Mouse (Mus musculus) inflammation-experienced regulatory T-cells, adult 6 months (primary cell): Measurements from ENCODE around the gene Grm1. TPM values are rescaled to one million over a fixed set of nuclear protein-coding genes. Genes with fewer than 3 reads are reported as not detected.

Experiments used
- ATAC-seq: one replicate; pipeline ENCODE4 v1.8.0; 2017
- polyA plus RNA-seq, 3 experiments: library from polyadenylated mRNA; unstranded; fragments of 100-300 nt; shearing (Covaris generic); gene quantifications; one replicate each; pipeline ENCODE4 v1.2.1; 2017

The Grm1 gene
- polyA plus RNA-seq, 3 experiments from 2014 or later, result not detected

- ATAC-seq, result no peak
Observed at GRCm38 (mm10) chr10:10710837-10711236, 371.3 kb downstream of the Grm1 start.

GRCm38 (mm10) chr10:10710359-10710758, 371.8 kb downstream of the Grm1 start:
- ATAC-seq, result no peak

- ATAC-seq, result no peak
Observed at GRCm38 (mm10) chr10:10708031-10708430, 374.1 kb downstream of the Grm1 start.

GRCm38 (mm10) chr10:10701326-10701725, 380.8 kb downstream of the Grm1 start:
- no peak for ATAC-seq

- ATAC-seq, result no peak
Observed at GRCm38 (mm10) chr10:10700903-10701302, 381.3 kb downstream of the Grm1 start.

GRCm38 (mm10) chr10:10697497-10697896, 384.7 kb downstream of the Grm1 start:
- no peak for ATAC-seq

GRCm38 (mm10) chr10:10689668-10690223, 392.4 kb downstream of the Grm1 start:
- no peak for ATAC-seq

GRCm38 (mm10) chr10:10688907-10689667, 393.1 kb downstream of the Grm1 start:
- no peak for ATAC-seq

GRCm38 (mm10) chr10:10681048-10681447, 401.1 kb downstream of the Grm1 start, which contains the start of gene Gm10944:
Gene Gm10944 (plus strand): TSS chr10:10681348.
- no peak for ATAC-seq

- no peak for ATAC-seq
Observed at GRCm38 (mm10) chr10:10659976-10660375, 422.2 kb downstream of the Grm1 start.

GRCm38 (mm10) chr10:10659161-10659560, 423.0 kb downstream of the Grm1 start:
- no peak for ATAC-seq

GRCm38 (mm10) chr10:10656621-10657020, 425.5 kb downstream of the Grm1 start:
- no peak for ATAC-seq

- no peak for ATAC-seq
Observed at GRCm38 (mm10) chr10:10655991-10656390, 426.2 kb downstream of the Grm1 start.

Other genes starting within 250 kb of the Grm1 start
- 10 to 100 TPM; 15.9 to 23.7 (median 22.0) TPM for gene Shprh, start 67.1 kb upstream of the Grm1 start, polyA plus RNA-seq
- 1 to 10 TPM in 1 of 3 experiments, under 1 TPM in 2; 0.36 to 1.6 (median 0.82) TPM for gene Fbxo30, start 199.0 kb upstream of the Grm1 start, polyA plus RNA-seq